Mouse (Mus musculus) megakaryocyte, embryonic 14.5 days (primary cell): ENCODE data around the gene Rassf7. TPM values are rescaled to one million over a fixed set of nuclear protein-coding genes. Genes with fewer than 3 reads are reported as not detected.

Experiments
- H3K27me3 ChIP-seq: replicated peaks from 2 replicates; pipeline ENCODE3; 2012; ENCODE audit warnings: inconsistent platforms
- H3K36me3 ChIP-seq: replicated peaks from 2 replicates; pipeline ENCODE3; 2012; ENCODE audit warnings: low read length, inconsistent platforms, mixed read lengths
- H3K4me1 ChIP-seq: 2 replicates; pipeline ENCODE4 v1.6.1; 2012; ENCODE audit warnings: inconsistent platforms
- H3K4me3 ChIP-seq: replicated peaks from 2 replicates; pipeline ENCODE3; 2012; ENCODE audit warnings: moderate library complexity, mild to moderate bottlenecking, inconsistent platforms
- H3K9me3 ChIP-seq: 2 replicates; pipeline ENCODE4 v1.6.1; 2012; ENCODE audit warnings: inconsistent platforms
- FLI1 ChIP-seq: IDR thresholded peaks from 2 replicates; pipeline ENCODE4 v1.6.1; 2012; ENCODE audit warnings: low read length, inconsistent platforms, mixed read lengths
- GATA1 ChIP-seq: IDR thresholded peaks from 3 replicates; pipeline ENCODE4 v1.6.1; 2012; ENCODE audit warnings: mixed read lengths, low read length, inconsistent platforms, borderline replicate concordance
- polyA plus RNA-seq: library from polyadenylated mRNA; stranded (reverse); fragments of >175 nt; gene quantifications from 2 replicates; pipeline ENCODE4 v1.2.3, GENCODE M21; 2012; ENCODE audit warnings: low replicate concordance; ENCODE audit not compliant: insufficient read depth

Gene Rassf7
- polyA plus RNA-seq, 1 experiment = 3.6 TPM

DNA sequence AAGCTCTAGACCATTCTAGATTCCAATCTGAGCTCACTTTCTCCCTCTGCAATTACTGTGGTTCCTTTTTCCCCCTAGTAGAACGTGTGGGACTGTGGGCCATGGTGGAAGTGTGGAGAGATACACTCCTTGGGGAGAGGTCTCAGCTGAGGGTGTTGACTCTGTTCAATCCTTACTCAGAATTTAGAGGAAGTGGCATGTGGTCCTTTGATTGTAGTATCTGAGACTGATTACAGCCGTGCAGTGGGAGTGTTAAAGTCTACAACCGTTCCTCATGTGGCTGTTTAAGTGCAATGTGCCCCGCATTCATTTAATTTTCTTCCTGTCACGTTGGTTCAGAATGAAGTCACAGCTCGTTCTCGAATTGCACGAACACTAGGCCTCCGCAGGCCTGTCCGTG, 40.5 kb downstream of the Rassf7 start:
- Histone ChIP-seq H3K36me3 (peaks cover 96% of the 10 kb centered on the region), H3K4me3 (no peak overlapping the region), H3K4me1 (peaks cover 1% of the 10 kb centered on the region; the same call in 1 of the 2 replicates), H3K9me3 (no peaks in the 10 kb centered on the region), H3K27me3 (no peaks in the 10 kb centered on the region)
- TF ChIP-seq GATA1 (no peak), FLI1 (no peak)

DNA sequence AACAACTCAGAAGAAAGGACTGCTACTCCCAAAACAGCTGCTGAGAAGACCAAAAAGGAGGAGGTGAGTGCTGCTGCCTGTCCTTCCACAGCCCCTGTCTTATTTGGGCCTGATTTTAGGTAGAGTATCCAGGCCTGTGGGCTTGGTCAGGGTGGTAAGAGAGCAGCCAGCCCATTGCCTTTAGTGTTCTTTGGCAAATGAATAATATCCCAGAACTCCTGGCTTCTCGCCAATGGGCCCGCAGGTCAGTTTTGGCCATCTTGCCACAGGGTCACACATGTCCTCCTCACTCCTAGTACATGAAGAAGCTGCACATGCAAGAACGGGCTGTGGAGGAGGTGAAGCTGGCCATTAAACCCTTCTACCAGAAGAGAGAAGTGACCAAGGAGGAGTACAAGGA, 45.8 kb downstream of the Rassf7 start:
- Histone ChIP-seq H3K36me3 (peaks cover 86% of the 10 kb centered on the region), H3K27me3 (no peaks in the 10 kb centered on the region), H3K4me3 (no peak overlapping the region), H3K4me1 (peaks cover 39% of the 10 kb centered on the region), H3K9me3 (no peaks in the 10 kb centered on the region)
- TF ChIP-seq GATA1 = no peak
- no peak for TF ChIP-seq FLI1

GRCm38 (mm10) chr7:141263640-141264039, 48.0 kb downstream of the Rassf7 start:
- no peaks in the 10 kb centered on the region for H3K9me3 ChIP-seq
- no peak for TF ChIP-seq GATA1
- TF ChIP-seq FLI1 = no peak
- peaks cover 53% of the 10 kb centered on the region for H3K4me1 ChIP-seq
- H3K36me3 ChIP-seq = peaks cover 65% of the 10 kb centered on the region
- no peaks in the 10 kb centered on the region for H3K27me3 ChIP-seq
- no peak overlapping the region for H3K4me3 ChIP-seq

GRCm38 (mm10) chr7:141264041-141264700, 48.5 kb downstream of the Rassf7 start:
- peak overlapping the region; percentile 18 for H3K4me3 ChIP-seq
- H3K4me1 ChIP-seq = peaks cover 58% of the 10 kb centered on the region
- no peaks in the 10 kb centered on the region for H3K9me3 ChIP-seq
- TF ChIP-seq GATA1 (no peak), FLI1 (no peak)
- no peaks in the 10 kb centered on the region for H3K27me3 ChIP-seq
- H3K36me3 ChIP-seq = peaks cover 59% of the 10 kb centered on the region

DNA sequence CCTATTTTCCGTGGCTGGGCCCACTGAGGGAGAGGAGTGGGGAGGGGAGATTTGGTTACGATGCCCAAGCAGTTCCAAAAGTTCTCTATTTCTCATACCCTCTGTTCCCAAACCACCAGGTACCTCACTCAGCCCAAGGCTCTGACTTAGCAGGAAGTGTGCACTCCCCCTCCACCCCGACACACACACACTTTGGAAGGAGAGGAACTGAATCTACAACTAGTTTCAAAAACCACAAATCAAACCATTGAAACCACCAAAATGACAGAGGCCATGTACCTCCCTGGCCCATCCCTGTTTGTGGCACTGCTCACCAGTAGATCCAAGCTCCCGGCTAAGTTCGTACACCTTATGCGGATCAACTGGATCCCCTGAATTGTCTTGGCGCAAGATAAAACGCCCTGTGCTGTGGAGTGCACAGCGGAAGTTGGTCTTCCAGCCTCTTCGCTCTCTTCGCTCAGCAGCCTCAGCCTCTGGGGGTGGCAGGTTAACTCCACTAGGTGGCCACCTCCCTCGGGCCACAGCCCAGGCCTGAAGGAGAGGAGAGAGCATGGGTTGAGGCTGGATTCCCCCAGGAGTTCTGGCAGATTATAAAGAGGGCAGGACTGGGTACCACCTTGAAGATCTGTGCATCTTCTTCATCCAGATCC, 49.2 kb downstream of the Rassf7 start:
- Histone ChIP-seq H3K4me3 (peak overlapping the region; percentile 96), H3K4me1 (peaks cover 65% of the 10 kb centered on the region), H3K36me3 (peaks cover 52% of the 10 kb centered on the region), H3K27me3 (peaks cover 3% of the 10 kb centered on the region), H3K9me3 (no peaks in the 10 kb centered on the region)
- TF ChIP-seq FLI1 (no peak), GATA1 (no peak)

DNA sequence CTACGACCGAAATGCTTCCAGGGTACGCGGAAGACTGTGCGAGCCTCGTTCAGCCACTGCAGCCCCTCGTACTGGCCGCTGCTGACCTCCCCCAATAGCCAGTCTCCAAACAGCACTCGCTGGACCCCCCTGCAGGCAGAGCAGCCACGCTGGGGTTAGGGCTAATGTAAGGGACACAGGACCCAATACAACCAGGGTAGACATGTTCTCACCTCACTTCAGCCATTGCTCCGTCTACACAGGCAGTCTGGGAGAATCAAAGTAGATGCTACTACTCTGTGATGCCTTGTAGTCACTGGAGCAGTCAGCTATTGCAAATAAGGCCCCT, 49.7 kb downstream of the Rassf7 start:
- TF ChIP-seq FLI1 = no peak
- TF ChIP-seq GATA1 = no peak
- H3K4me3 ChIP-seq = peak overlapping the region; percentile 96
- peaks cover 47% of the 10 kb centered on the region for H3K36me3 ChIP-seq
- H3K27me3 ChIP-seq = peaks cover 4% of the 10 kb centered on the region
- H3K9me3 ChIP-seq = no peaks in the 10 kb centered on the region
- peaks cover 70% of the 10 kb centered on the region for H3K4me1 ChIP-seq

GRCm38 (mm10) chr7:141265739-141266561, 50.3 kb downstream of the Rassf7 start, which contains the start of gene Irf7:
TSS of gene Irf7 (minus strand) at chr7:141266481.
- peak within 1 kb of the TSS; percentile 96 for H3K4me3 ChIP-seq
- H3K9me3 ChIP-seq = no peaks in the 10 kb centered on the region
- H3K4me1 ChIP-seq = peaks cover 76% of the 10 kb centered on the region
- peaks cover 41% of the 10 kb centered on the region for H3K36me3 ChIP-seq
- H3K27me3 ChIP-seq = peaks cover 7% of the 10 kb centered on the region
- no peak for TF ChIP-seq FLI1
- TF ChIP-seq GATA1 = no peak

Other genes with a start within 250 kb of the Rassf7 start
- gene Ifitm1, start 248.6 kb upstream of the Rassf7 start, polyA plus RNA-seq = 27.5 and 76.2 TPM in 2 replicates
- gene Ifitm3, start 205.1 kb upstream of the Rassf7 start, polyA plus RNA-seq = 28.6 and 151 TPM in 2 replicates
- gene Ifitm6, start 197.9 kb upstream of the Rassf7 start, polyA plus RNA-seq = 0.91 TPM in 1 of 2 replicates, not detected in the other
- not detected in 2 replicates for gene Gm17387, start 186.7 kb upstream of the Rassf7 start, polyA plus RNA-seq
- 11.5 and 17.3 TPM in 2 replicates for gene B4galnt4, start 154.8 kb upstream of the Rassf7 start, polyA plus RNA-seq
- 2.5 and 3.0 TPM in 2 replicates for gene Pkp3, start 137.6 kb upstream of the Rassf7 start, polyA plus RNA-seq
- 41.8 and 92.9 TPM in 2 replicates for gene Sigirr, start 115.3 kb upstream of the Rassf7 start, polyA plus RNA-seq
- not detected in 2 replicates for gene Ano9, start 98.1 kb upstream of the Rassf7 start, polyA plus RNA-seq
- gene Ptdss2, start 93.5 kb upstream of the Rassf7 start, polyA plus RNA-seq = 32.9 and 81.5 TPM in 2 replicates
- 26.5 and 43.0 TPM in 2 replicates for gene Rnh1, start 43.0 kb upstream of the Rassf7 start, polyA plus RNA-seq
- 51.3 and 84.0 TPM in 2 replicates for gene Hras, start 21.9 kb upstream of the Rassf7 start, polyA plus RNA-seq
- gene Lrrc56, start 21.7 kb upstream of the Rassf7 start, polyA plus RNA-seq = 12.2 and 18.5 TPM in 2 replicates
- gene Lmntd2, start 1.8 kb upstream of the Rassf7 start, polyA plus RNA-seq = 0.57 TPM in 1 of 2 replicates, not detected in the other
- 82.9 and 114 TPM in 2 replicates for gene Phrf1, start 12.9 kb downstream of the Rassf7 start, polyA plus RNA-seq
- 154 and 188 TPM in 2 replicates for gene Irf7, start 50.6 kb downstream of the Rassf7 start, polyA plus RNA-seq
- gene Cdhr5, start 60.9 kb downstream of the Rassf7 start, polyA plus RNA-seq = not detected in 2 replicates
- not detected in 2 replicates for gene Sct, start 63.3 kb downstream of the Rassf7 start, polyA plus RNA-seq
- gene Drd4, start 76.1 kb downstream of the Rassf7 start, polyA plus RNA-seq = 0.04 TPM in 1 of 2 replicates, not detected in the other
- gene Deaf1, start 111.8 kb downstream of the Rassf7 start, polyA plus RNA-seq = 52.9 and 121 TPM in 2 replicates
- 12.3 and 27.1 TPM in 2 replicates for gene Tmem80, start 111.9 kb downstream of the Rassf7 start, polyA plus RNA-seq
- gene Eps8l2, start 123.0 kb downstream of the Rassf7 start, polyA plus RNA-seq = 0.10 TPM in 1 of 2 replicates, not detected in the other
- gene Taldo1, start 176.3 kb downstream of the Rassf7 start, polyA plus RNA-seq = 173 and 451 TPM in 2 replicates
- 11.1 TPM in 1 of 2 replicates, not detected in the other for gene Gatd1, start 198.3 kb downstream of the Rassf7 start, polyA plus RNA-seq
- not detected in 2 replicates for gene Cend1, start 213.6 kb downstream of the Rassf7 start, polyA plus RNA-seq
- gene Slc25a22, start 222.0 kb downstream of the Rassf7 start, polyA plus RNA-seq = 22.2 and 47.0 TPM in 2 replicates
- gene Pidd1, start 228.2 kb downstream of the Rassf7 start, polyA plus RNA-seq = 13.0 and 25.6 TPM in 2 replicates
- 6,138 and 9,533 TPM in 2 replicates for gene Rplp2, start 231.5 kb downstream of the Rassf7 start, polyA plus RNA-seq
- 230 and 314 TPM in 2 replicates for gene Pnpla2, start 239.3 kb downstream of the Rassf7 start, polyA plus RNA-seq
- gene Cracr2b, start 245.2 kb downstream of the Rassf7 start, polyA plus RNA-seq = 19.4 and 29.4 TPM in 2 replicates